Mouse (Mus musculus): ENCODE data around the gene Fam166b. TPM values are rescaled to one million over a fixed set of nuclear protein-coding genes. Genes with fewer than 3 reads are reported as not detected.
A peak's percentile ranks its signal among the peaks of the same experiment; 100 is the strongest.

The Fam166b gene
- total and polyA plus RNA-seq, 2 experiments from 2014 or later = 0.96 to 1.3 TPM

DNA sequence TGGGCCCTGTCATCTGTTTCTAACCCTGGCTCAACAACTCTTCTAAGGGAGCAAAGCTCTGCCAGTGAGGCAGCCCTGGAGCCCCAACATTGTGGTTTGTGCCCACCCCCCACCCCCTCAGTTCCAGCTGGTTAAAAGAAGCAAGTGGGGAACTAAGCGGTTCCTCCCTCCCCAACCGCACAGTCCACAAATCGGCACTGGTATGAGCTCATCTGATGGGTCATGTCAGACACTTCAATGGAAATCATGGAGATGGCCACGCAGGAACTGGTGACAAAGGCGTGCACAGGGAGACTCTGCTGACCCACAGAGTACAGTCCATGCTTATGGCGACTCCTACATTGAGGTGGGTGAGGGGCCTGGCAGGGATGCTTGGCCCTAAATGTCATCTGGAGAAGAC is 37.0 kb upstream of the Fam166b start:
- TF ChIP-seq CTCF (IDR thresholded peaks at IDR 0.05; ENCODE audit: low read depth) = no peak

GRCm38 (mm10) chr4:43463102-43463501 is 34.2 kb upstream of the Fam166b start:
- H3K27ac ChIP-seq (ENCODE audit: low read depth, low read length) = no peak overlapping the region
- H3K4me2 ChIP-seq (ENCODE audit: low read depth) = no peak overlapping the region
- H3K4me3 ChIP-seq (ENCODE audit: low read depth, low read length) = no peak overlapping the region
- ATAC-seq (no peak), DNase-seq (no peak)
- WGBS = 95% methylated on average over 5 of the region's 5 CpGs
- TF ChIP-seq CTCF (IDR thresholded peaks at IDR 0.05; ENCODE audit: low read depth) = no peak
- H3K36me3 ChIP-seq (ENCODE audit: insufficient read depth) = no peaks in the 10 kb centered on the region
- no peaks in the 10 kb centered on the region for H3K4me1 ChIP-seq (ENCODE audit: insufficient read depth)
- no peak overlapping the region for H3K9ac ChIP-seq
- no peaks in the 10 kb centered on the region for H3K9me3 ChIP-seq (ENCODE audit: low read length)
- no peaks in the 10 kb centered on the region for H3K27me3 ChIP-seq (ENCODE audit: insufficient read depth, low read length)

More for the DNA sequence above, 37.0 kb upstream of the Fam166b start:
- Histone ChIP-seq H3K9me3 (ENCODE audit: low read length) (no peaks in the 10 kb centered on the region), H3K4me2 (ENCODE audit: low read depth) (no peak overlapping the region), H3K27ac (ENCODE audit: low read depth, low read length) (no peak overlapping the region), H3K27me3 (ENCODE audit: insufficient read depth, low read length) (no peaks in the 10 kb centered on the region), H3K9ac (no peak overlapping the region), H3K36me3 (ENCODE audit: insufficient read depth) (no peaks in the 10 kb centered on the region), H3K4me3 (ENCODE audit: low read depth, low read length) (no peak overlapping the region), H3K4me1 (ENCODE audit: insufficient read depth) (no peaks in the 10 kb centered on the region)
- DNase-seq (no peak), ATAC-seq (no peak)
- WGBS = 86% methylated on average over 6 of the region's 6 CpGs

DNA sequence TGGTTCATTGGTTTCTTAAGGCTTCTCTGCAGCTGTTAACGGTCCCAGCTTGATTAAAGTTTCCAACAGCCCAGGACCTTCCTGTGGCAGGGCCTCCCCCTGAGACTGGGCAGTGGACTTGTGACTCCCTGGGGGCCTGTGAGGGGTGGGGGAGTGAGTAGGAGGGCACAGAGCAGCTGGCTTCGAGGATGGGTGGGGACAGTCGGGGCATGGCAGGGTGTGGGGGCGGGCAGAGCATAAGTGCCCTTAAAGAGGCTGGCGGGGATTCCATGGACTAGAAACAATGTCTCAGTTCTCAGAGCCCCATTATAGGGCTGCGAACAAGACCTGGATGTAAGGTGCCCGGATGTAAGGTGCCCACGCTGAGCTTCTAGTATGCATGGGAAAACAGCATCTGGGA is 28.2 kb upstream of the Fam166b start:
- Histone ChIP-seq H3K27ac (ENCODE audit: low read depth, low read length) (no peak overlapping the region), H3K4me3 (ENCODE audit: low read depth, low read length) (no peak overlapping the region), H3K4me2 (ENCODE audit: low read depth) (no peak overlapping the region), H3K9ac (no peak overlapping the region), H3K36me3 (ENCODE audit: insufficient read depth) (no peaks in the 10 kb centered on the region), H3K4me1 (ENCODE audit: insufficient read depth) (no peaks in the 10 kb centered on the region), H3K27me3 (ENCODE audit: insufficient read depth, low read length) (peaks cover 9% of the 10 kb centered on the region), H3K9me3 (ENCODE audit: low read length) (no peaks in the 10 kb centered on the region)
- ATAC-seq (no peak), DNase-seq (no peak)
- TF ChIP-seq CTCF (IDR thresholded peaks at IDR 0.05; ENCODE audit: low read depth) = no peak
- 34% methylated on average over 8 of the region's 8 CpGs for WGBS

DNA sequence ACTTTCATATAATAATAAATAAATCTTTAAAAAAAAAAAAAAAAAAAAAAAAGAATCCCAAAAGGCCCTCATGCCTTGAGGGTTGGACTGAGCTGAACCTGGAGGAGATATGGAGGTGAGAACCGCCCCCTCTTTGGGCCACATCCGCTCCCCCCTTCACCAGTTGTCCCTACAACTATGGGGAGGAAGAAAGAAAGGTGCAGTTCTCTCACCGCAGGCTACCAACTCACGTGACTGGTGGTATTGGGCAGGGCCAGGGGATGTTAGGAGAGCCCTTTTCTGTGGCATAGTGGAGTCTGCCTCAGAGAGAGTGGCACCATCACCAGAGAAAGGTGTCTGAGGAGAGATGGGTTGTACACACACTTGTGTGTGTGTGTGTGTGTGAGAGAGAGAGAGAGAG is 27.5 kb upstream of the Fam166b start:
- 32% methylated on average over 4 of the region's 4 CpGs for WGBS

GRCm38 (mm10) chr4:43454041-43454836 is 25.3 kb upstream of the Fam166b start, which contains the start of gene Cd72:
Cd72 (minus strand) TSS chr4:43454628.
- peak within 1 kb of the TSS; percentile 35 for H3K4me2 ChIP-seq (ENCODE audit: low read depth)
- no peaks in the 10 kb centered on the region for H3K4me1 ChIP-seq (ENCODE audit: insufficient read depth)
- H3K9ac ChIP-seq = no peak within 1 kb of the TSS
- DNase-seq = no peak
- peaks cover 9% of the 10 kb centered on the region for H3K27me3 ChIP-seq (ENCODE audit: insufficient read depth, low read length)
- H3K4me3 ChIP-seq (ENCODE audit: low read depth, low read length) = peak within 1 kb of the TSS; percentile 2; the same call in 1 of the 2 replicates
- H3K9me3 ChIP-seq (ENCODE audit: low read length) = no peaks in the 10 kb centered on the region
- no peak for ATAC-seq
- TF ChIP-seq CTCF (IDR thresholded peaks at IDR 0.05; ENCODE audit: low read depth) = no peak
- no peaks in the 10 kb centered on the region for H3K36me3 ChIP-seq (ENCODE audit: insufficient read depth)
- 35% methylated on average over 20 of the region's 20 CpGs for WGBS
- H3K27ac ChIP-seq (ENCODE audit: low read depth, low read length) = no peak within 1 kb of the TSS

More for the DNA sequence above, 27.5 kb upstream of the Fam166b start:
- ATAC-seq (no peak), DNase-seq (no peak)
- Histone ChIP-seq H3K4me3 (ENCODE audit: low read depth, low read length) (no peak overlapping the region), H3K9me3 (ENCODE audit: low read length) (no peaks in the 10 kb centered on the region), H3K4me1 (ENCODE audit: insufficient read depth) (no peaks in the 10 kb centered on the region), H3K27me3 (ENCODE audit: insufficient read depth, low read length) (peaks cover 9% of the 10 kb centered on the region), H3K36me3 (ENCODE audit: insufficient read depth) (no peaks in the 10 kb centered on the region), H3K9ac (no peak overlapping the region), H3K27ac (ENCODE audit: low read depth, low read length) (no peak overlapping the region), H3K4me2 (ENCODE audit: low read depth) (no peak overlapping the region)
- TF ChIP-seq CTCF (IDR thresholded peaks at IDR 0.05; ENCODE audit: low read depth) = no peak

- WGBS = under 1% methylated on average over 17 of the region's 18 CpGs
- Histone ChIP-seq H3K27ac (ENCODE audit: low read depth, low read length) (no peak overlapping the region), H3K9me3 (ENCODE audit: low read length) (no peaks in the 10 kb centered on the region), H3K4me1 (ENCODE audit: insufficient read depth) (no peaks in the 10 kb centered on the region), H3K27me3 (ENCODE audit: insufficient read depth, low read length) (peaks cover 9% of the 10 kb centered on the region), H3K4me3 (ENCODE audit: low read depth, low read length) (peak overlapping the region; percentile 2; the same call in 1 of the 2 replicates), H3K36me3 (ENCODE audit: insufficient read depth) (peaks cover 2% of the 10 kb centered on the region; the same call in 1 of the 2 replicates), H3K9ac (no peak overlapping the region; the same call in 1 of the 2 replicates), H3K4me2 (ENCODE audit: low read depth) (peak overlapping the region; percentile 35)
- no peak for TF ChIP-seq CTCF (IDR thresholded peaks at IDR 0.05; ENCODE audit: low read depth)
- ATAC-seq = no peak
- no peak for DNase-seq
Measured at GRCm38 (mm10) chr4:43453413-43453812, 24.5 kb upstream of the Fam166b start.

GRCm38 (mm10) chr4:43452315-43452714 is 23.4 kb upstream of the Fam166b start:
- no peak for DNase-seq
- no peaks in the 10 kb centered on the region for H3K4me1 ChIP-seq (ENCODE audit: insufficient read depth)
- H3K4me3 ChIP-seq (ENCODE audit: low read depth, low read length) = no peak overlapping the region
- H3K36me3 ChIP-seq (ENCODE audit: insufficient read depth) = peaks cover 13% of the 10 kb centered on the region
- WGBS = 58% methylated on average over 11 of the region's 11 CpGs
- no peak overlapping the region for H3K4me2 ChIP-seq (ENCODE audit: low read depth)
- H3K9ac ChIP-seq = no peak overlapping the region
- no peak for ATAC-seq
- peaks cover 9% of the 10 kb centered on the region for H3K27me3 ChIP-seq (ENCODE audit: insufficient read depth, low read length)
- no peak for TF ChIP-seq CTCF (IDR thresholded peaks at IDR 0.05; ENCODE audit: low read depth)
- no peak overlapping the region for H3K27ac ChIP-seq (ENCODE audit: low read depth, low read length)
- H3K9me3 ChIP-seq (ENCODE audit: low read length) = no peaks in the 10 kb centered on the region
